Mouse (Mus musculus) olfactory bulb, adult 2 months (tissue): ENCODE data around the gene Dtnb.

ENCODE experiments used
- CTCF ChIP-seq: fragments of 200-500 bp; IDR thresholded peaks from 2 replicates; pipeline ENCODE4 v1.5.1; 2012; ENCODE audit warnings: low read depth, mild to moderate bottlenecking, low read length, moderate library complexity; ENCODE audit not compliant: insufficient read depth
- POLR2A ChIP-seq: fragments of 200-500 bp; IDR thresholded peaks from 2 replicates; pipeline ENCODE4 v1.6.1; 2012; ENCODE audit warnings: mild to moderate bottlenecking, low read depth, low read length, moderate library complexity; ENCODE audit not compliant: insufficient read depth

DNA sequence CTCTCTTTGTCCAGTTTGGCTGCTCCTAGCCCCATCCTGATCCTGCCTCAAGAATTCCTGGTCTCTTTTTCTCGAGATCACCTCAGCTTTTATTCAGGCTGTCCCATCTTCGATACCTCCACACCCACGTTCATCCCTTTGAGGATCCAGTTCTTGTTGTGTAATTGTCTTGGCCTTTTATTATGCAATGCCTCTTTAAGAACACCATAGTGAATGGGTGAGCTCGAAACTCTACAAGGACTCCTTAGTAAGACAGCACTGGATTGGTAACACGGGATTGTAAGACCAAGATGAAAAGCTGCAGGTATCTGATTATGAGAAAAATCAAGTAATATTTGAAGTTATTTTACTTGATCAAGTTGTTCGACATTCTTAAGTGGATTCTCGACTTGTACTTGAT is 34.0 kb downstream of the Dtnb start:
- TF ChIP-seq POLR2A (no peak), CTCF (no peak)
